Mouse (Mus musculus) liver, embryonic 14.5 days (tissue): ENCODE results near the gene Dnm3. TPM values are rescaled to one million over a fixed set of nuclear protein-coding genes. Genes with fewer than 3 reads are reported as not detected.

Experiments
- ATAC-seq: fragments of 200-750 bp; cut with Nextera tagmentation; 2 replicates; pipeline ENCODE4 v1.8.0; 2017; ENCODE audit warnings: moderate number of reproducible peaks, mild to moderate bottlenecking, moderate library complexity; ENCODE audit not compliant: insufficient read depth
- DNase-seq, 3 experiments: peaks; one replicate each; pipeline ENCODE4 v3.0.0-alpha.2; 2012 to 2013; ENCODE audit warnings: low read depth in 3 of 3, low spot score in 3 of 3
- H3K27ac ChIP-seq: fragments of 300-500 bp; sonication (generic); 2 replicates; pipeline ENCODE4 v1.5.1; 2014; ENCODE audit warnings: moderate library complexity, mild to moderate bottlenecking, control low read depth, inconsistent platforms
- H3K27me3 ChIP-seq: fragments of 300-500 bp; sonication (generic); 2 replicates; pipeline ENCODE4 v1.6.1; 2014; ENCODE audit warnings: mild to moderate bottlenecking, low read length, moderate library complexity; ENCODE audit not compliant: control insufficient read depth, insufficient read depth
- H3K36me3 ChIP-seq: fragments of 300-500 bp; sonication (generic); replicated peaks from 2 replicates; pipeline ENCODE4 v1.6.1; 2014; ENCODE audit warnings: low read depth; ENCODE audit not compliant: control insufficient read depth, insufficient read depth
- H3K4me1 ChIP-seq, 2 experiments: fragments of 200-500 bp in 1 of 2; fragments of 300-500 bp in 1 of 2; sonication (generic) in 1 of 2; replicated peaks; 2 replicates each; pipeline ENCODE4 v1.6.1; 2012 to 2014; ENCODE audit warnings: antibody characterized with exemption in 1 of 2, inconsistent platforms in 1 of 2, low read length in 1 of 2; ENCODE audit not compliant: control insufficient read depth in 2 of 2, insufficient read depth in 2 of 2
- H3K4me2 ChIP-seq: fragments of 300-500 bp; sonication (generic); 2 replicates; pipeline ENCODE4 v1.6.1; 2014; ENCODE audit warnings: low read depth, mild to moderate bottlenecking, control low read depth, moderate library complexity
- H3K4me3 ChIP-seq, 2 experiments: fragments of 200-500 bp in 1 of 2; fragments of 300-500 bp in 1 of 2; sonication (generic) in 1 of 2; 2 replicates each; pipeline ENCODE4 v1.5.1; 2012 to 2014; ENCODE audit warnings: low read depth in 2 of 2, low read length in 2 of 2, mild to moderate bottlenecking in 2 of 2, control low read depth in 1 of 2, inconsistent platforms in 1 of 2, moderate library complexity in 1 of 2; ENCODE audit not compliant: insufficient read depth in 1 of 2
- H3K9ac ChIP-seq: fragments of 300-500 bp; sonication (generic); replicated peaks from 2 replicates; pipeline ENCODE4 v1.6.1; 2014; ENCODE audit warnings: mild to moderate bottlenecking, control low read depth, moderate library complexity
- H3K9me3 ChIP-seq: fragments of 300-500 bp; sonication (generic); 2 replicates; pipeline ENCODE4 v1.6.1; 2016; ENCODE audit warnings: low read length, mixed read lengths; ENCODE audit not compliant: control insufficient read depth
- CTCF ChIP-seq: IDR thresholded peaks from 2 replicates; pipeline ENCODE4 v1.5.1; 2016; ENCODE audit warnings: antibody characterized with exemption, low read depth, control low read depth
- EP300 ChIP-seq: IDR thresholded peaks from 2 replicates; pipeline ENCODE4 v1.6.1; 2016; ENCODE audit warnings: antibody characterized with exemption, low read depth
- WGBS: fragments of 180-500 bp; shearing (Covaris S2); extraction: QIAGEN DNeasy Blood & Tissue Kit; methylation state at CpG from one replicate; pipeline ENCODE4 v1.1.7; 2014; ENCODE audit not compliant: insufficient replicate concordance; 5-methylcytosine and 5-hydroxymethylcytosine counted together
- polyA plus RNA-seq, 2 experiments: library from polyadenylated mRNA; depleted of rRNA in 1 of 2; stranded (reverse) in 1 of 2; unstranded in 1 of 2; fragments of >200 nt; fragmentation: Nextera tagmentation in 1 of 2; extraction: Ambion mirVana in 1 of 2; gene quantifications; 2 replicates each; pipeline versions ENCODE4 v1.2.1 to v1.2.3; 2012 to 2014

Dnm3 gene
- polyA plus RNA-seq, 2 experiments: 0.61 to 0.96 TPM

DNA sequence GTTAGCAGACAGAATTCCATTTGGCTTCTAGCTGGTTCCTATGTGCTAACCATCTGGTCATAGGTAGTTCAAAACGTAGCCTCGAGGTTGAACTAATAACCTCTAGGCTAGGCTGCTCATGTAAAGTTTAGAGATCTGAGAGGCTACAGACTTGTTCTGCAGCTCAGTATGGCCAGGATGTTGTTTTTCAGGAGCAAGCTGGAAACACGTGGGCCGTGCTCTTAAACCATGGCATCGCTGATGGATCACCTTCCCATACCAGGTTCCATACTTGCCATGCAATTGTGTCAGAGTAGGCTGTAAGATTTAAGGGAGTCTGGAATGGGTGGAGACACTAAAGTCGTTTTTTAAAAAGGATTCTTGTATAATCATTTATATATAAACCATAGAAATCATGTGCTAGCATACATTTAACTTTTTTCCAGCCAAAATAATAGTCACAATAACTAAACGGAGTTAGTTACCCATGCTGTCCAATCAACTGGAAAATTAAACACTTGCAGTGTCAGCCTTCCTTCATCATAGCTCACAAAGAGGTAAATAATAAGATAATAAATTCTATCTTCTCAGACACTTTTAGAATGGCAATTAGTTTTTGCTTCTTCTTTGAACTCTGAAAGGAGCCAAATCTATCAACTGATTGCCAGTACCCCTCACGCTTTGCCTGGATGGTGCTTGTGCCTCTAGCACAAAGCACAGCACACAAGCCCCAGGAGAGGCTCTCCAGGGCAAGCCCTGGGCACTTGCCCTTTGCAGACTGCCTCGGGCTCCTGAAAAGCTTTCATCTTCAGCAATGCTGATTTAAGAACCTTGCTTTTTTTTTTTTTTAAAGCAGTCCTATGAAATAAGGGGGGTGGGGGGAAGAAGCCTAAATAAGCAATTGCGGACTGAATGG, 486.9 kb downstream of the Dnm3 start:
- Histone ChIP-seq H3K4me2 (no peak overlapping the region), H3K4me1 (no peaks in the 10 kb centered on the region), H3K4me3 (no peak overlapping the region), H3K36me3 (no peaks in the 10 kb centered on the region), H3K27me3 (no peaks in the 10 kb centered on the region), H3K9me3 (no peaks in the 10 kb centered on the region), H3K27ac (no peak overlapping the region), H3K9ac (no peak overlapping the region)
- DNase-seq: no peak
- WGBS: 64% methylated on average over 10 of the region's 10 CpGs
- TF ChIP-seq CTCF (no peak), EP300 (no peak)
- ATAC-seq: no peak

DNA sequence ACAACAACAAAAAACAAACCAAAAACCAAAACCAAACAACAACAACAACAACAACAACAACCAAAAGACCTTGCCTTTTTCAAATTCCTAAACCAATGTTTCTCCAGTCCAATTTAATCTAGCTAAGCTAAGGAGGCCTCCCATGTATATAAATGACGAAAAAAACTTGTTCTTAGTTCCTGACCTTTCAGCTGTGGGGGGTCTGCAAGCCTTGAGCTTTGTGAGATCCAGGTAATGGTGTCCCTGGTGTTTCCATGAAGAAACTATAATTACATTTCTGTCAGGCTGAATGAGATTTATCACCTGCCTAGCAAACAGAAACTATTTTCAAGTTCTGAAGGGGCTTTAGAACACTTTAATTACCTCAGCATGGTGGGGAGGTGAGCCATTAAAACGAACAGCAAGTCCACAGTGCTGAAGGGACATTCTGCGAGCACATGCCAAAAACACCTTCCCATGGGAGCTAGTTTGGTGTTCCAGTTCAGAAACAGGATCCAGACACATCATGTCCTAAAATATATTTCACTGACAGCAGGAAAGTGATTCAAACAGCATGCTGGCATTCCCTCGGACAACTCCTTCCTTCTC, 493.8 kb downstream of the Dnm3 start:
- ATAC-seq (no peak), DNase-seq (no peak)
- H3K27me3 ChIP-seq: no peaks in the 10 kb centered on the region
- H3K9me3 ChIP-seq: no peaks in the 10 kb centered on the region
- H3K36me3 ChIP-seq: no peaks in the 10 kb centered on the region
- no peak overlapping the region for H3K4me3 ChIP-seq
- H3K4me2 ChIP-seq: no peak overlapping the region
- no peak overlapping the region for H3K27ac ChIP-seq
- 51% methylated on average over 4 of the region's 4 CpGs for WGBS
- H3K4me1 ChIP-seq: no peaks in the 10 kb centered on the region
- TF ChIP-seq EP300: no peak
- TF ChIP-seq CTCF: no peak
- H3K9ac ChIP-seq: no peak overlapping the region

DNA sequence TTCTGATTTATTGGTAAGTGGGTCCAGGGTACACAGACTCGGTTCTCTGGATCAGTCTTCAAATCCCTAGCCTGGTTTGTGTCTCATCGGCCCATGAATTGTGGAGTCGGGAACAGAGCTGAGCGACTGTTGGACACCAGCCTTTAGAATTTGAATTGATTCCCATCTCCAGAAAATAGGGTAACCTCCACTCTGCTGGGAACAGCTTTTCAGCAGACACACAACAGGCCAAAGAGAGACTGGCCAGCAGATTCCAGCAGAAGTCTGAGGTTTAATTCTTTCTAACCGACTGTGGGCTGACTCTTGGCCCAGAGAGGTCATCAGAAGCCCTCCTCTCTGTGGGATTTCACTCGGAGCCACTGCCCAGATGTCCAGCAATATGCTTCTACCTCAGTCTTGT, 494.4 kb downstream of the Dnm3 start:
- H3K9ac ChIP-seq: no peak overlapping the region
- 68% methylated on average over 6 of the region's 6 CpGs for WGBS
- no peak overlapping the region for H3K27ac ChIP-seq
- no peaks in the 10 kb centered on the region for H3K36me3 ChIP-seq
- ATAC-seq (no peak), DNase-seq (no peak)
- H3K4me1 ChIP-seq: no peaks in the 10 kb centered on the region
- H3K4me3 ChIP-seq: no peak overlapping the region
- no peak overlapping the region for H3K4me2 ChIP-seq
- no peaks in the 10 kb centered on the region for H3K27me3 ChIP-seq
- H3K9me3 ChIP-seq: no peaks in the 10 kb centered on the region
- TF ChIP-seq EP300 (no peak), CTCF (no peak)

DNA sequence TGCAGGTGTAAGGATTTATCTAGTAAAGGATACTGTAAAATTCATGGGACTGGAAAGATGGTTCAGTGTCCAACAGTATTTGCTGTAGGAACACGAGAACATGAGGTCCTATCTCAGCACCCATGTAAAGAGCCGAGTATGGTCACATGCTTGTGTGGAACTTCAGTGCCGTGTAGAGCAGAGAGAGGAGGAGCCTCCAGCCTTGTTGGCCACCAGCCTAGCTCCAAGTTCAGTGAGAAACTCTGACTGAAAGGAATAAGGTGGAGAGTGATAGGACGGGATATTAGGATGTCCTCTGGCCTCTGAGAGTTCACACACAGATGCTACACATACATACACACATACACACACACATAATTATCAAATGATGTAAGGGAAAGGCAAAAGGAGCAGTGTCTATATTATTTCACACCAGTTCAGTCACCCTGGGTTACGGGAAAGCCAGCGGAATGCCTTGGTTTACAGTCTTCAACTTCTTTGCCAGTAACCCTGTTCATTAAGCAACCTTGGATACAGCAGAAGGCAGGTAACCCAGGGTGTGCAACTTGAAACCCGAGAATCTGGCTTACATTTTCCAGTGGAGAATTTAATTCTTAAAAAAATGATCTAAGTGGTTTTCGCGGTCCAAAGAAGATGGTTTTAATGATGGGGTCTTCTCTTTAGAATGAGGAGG, 497.1 kb downstream of the Dnm3 start:
- no peak overlapping the region for H3K4me2 ChIP-seq
- H3K9me3 ChIP-seq: no peaks in the 10 kb centered on the region
- TF ChIP-seq EP300: no peak
- TF ChIP-seq CTCF: no peak
- ATAC-seq (no peak), DNase-seq (no peak)
- WGBS: 60% methylated on average over 9 of the region's 9 CpGs
- no peak overlapping the region for H3K9ac ChIP-seq
- H3K27me3 ChIP-seq: no peaks in the 10 kb centered on the region
- no peak overlapping the region for H3K4me3 ChIP-seq
- no peak overlapping the region for H3K27ac ChIP-seq
- no peaks in the 10 kb centered on the region for H3K36me3 ChIP-seq
- 0 out of 4 replicates have a peak, but pooled peaks cover 0 to 2% of the 10 kb centered on the region in 2 experiments for H3K4me1 ChIP-seq

DNA sequence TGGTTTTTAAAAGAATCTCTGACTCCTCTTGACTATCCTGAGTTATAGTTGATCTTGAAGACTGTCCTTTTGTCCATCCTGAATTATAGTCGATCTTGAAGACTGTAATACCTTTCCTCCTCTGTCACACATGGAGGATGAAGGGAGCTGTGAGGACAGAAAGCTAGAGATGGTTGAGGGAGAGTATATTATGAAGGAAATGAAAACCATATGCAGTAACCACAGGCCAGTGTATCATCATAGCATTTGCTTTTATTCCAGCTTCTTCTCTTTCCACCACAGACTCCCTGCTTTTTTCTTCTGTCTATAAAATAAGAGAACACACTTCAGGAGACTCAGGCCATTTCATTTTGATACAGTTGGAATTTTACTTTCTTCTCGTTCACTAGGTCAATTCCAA, 497.8 kb downstream of the Dnm3 start:
- no peak overlapping the region for H3K27ac ChIP-seq
- ATAC-seq: no peak
- H3K27me3 ChIP-seq: no peaks in the 10 kb centered on the region
- no peak overlapping the region for H3K9ac ChIP-seq
- TF ChIP-seq EP300 (no peak), CTCF (no peak)
- no peak overlapping the region for H3K4me3 ChIP-seq
- no peak overlapping the region for H3K4me2 ChIP-seq
- H3K4me1 ChIP-seq: 0 out of 4 replicates have a peak, but pooled peaks cover 0 to 2% of the 10 kb centered on the region in 2 experiments
- no peak for DNase-seq
- no peaks in the 10 kb centered on the region for H3K9me3 ChIP-seq
- no peaks in the 10 kb centered on the region for H3K36me3 ChIP-seq
- 44% methylated on average over 2 of the region's 2 CpGs for WGBS
